Mouse (Mus musculus) ES-E14 (cell line): Measurements from ENCODE around the gene Abcc1. TPM values are rescaled to one million over a fixed set of nuclear protein-coding genes. Genes with fewer than 3 reads are reported as not detected.

Experiments
- DNase-seq: peaks from one replicate; pipeline ENCODE4 v3.0.0-alpha.2; 2013; ENCODE audit warnings: low read depth, low spot score
- H3K27ac ChIP-seq: 2 replicates; pipeline ENCODE4 v1.5.1; 2012; ENCODE audit warnings: low read depth, mild to moderate bottlenecking, low read length, moderate library complexity, mixed read lengths; ENCODE audit not compliant: poor library complexity, insufficient read depth, severe bottlenecking
- H3K36me3 ChIP-seq: 2 replicates; pipeline ENCODE4 v1.6.1; 2012; ENCODE audit warnings: mild to moderate bottlenecking, low read length, moderate library complexity, mixed read lengths; ENCODE audit not compliant: control insufficient read depth, poor library complexity, insufficient read depth, severe bottlenecking
- H3K4me1 ChIP-seq, 2 experiments: fragments of 150-350 bp in 1 of 2; sonication (generic) in 1 of 2; 2 replicates each; pipeline ENCODE4 v1.6.1; 2012; ENCODE audit warnings: low read length in 2 of 2, mild to moderate bottlenecking in 1 of 2, mixed read lengths in 1 of 2; ENCODE audit not compliant: control insufficient read depth in 2 of 2, insufficient read depth in 2 of 2, poor library complexity in 1 of 2
- H3K4me3 ChIP-seq, 2 experiments: fragments of 150-350 bp in 1 of 2; sonication (generic) in 1 of 2; 2 replicates each; pipeline ENCODE4 v1.5.1; 2012; ENCODE audit warnings: low read length in 2 of 2, low read depth in 1 of 2, mild to moderate bottlenecking in 1 of 2, mixed read lengths in 1 of 2; ENCODE audit not compliant: insufficient read depth in 1 of 2, poor library complexity in 1 of 2, severe bottlenecking in 1 of 2
- H3K9ac ChIP-seq: 2 replicates; pipeline ENCODE4 v1.6.1; 2012; ENCODE audit warnings: low read depth, mild to moderate bottlenecking, low read length, mixed read lengths; ENCODE audit not compliant: poor library complexity, insufficient read depth, severe bottlenecking
- H3K9me3 ChIP-seq: fragments of 150-350 bp; sonication (generic); 2 replicates; pipeline ENCODE4 v1.6.1; 2012; ENCODE audit warnings: low read depth, mild to moderate bottlenecking, low read length; ENCODE audit not compliant: control insufficient read depth, insufficient read depth
- CHD2 ChIP-seq: IDR thresholded peaks from 2 replicates; pipeline ENCODE4 v1.6.1; 2014; ENCODE audit warnings: mild to moderate bottlenecking, low read depth, low read length, inconsistent platforms
- HCFC1 ChIP-seq: IDR thresholded peaks from 2 replicates; pipeline ENCODE4 v1.6.1; 2012; ENCODE audit warnings: low read length, inconsistent platforms, borderline replicate concordance; ENCODE audit not compliant: insufficient read depth
- MAFK ChIP-seq: IDR thresholded peaks from 2 replicates; pipeline ENCODE4 v1.6.1; 2014; ENCODE audit warnings: mild to moderate bottlenecking, low read depth, low read length, inconsistent platforms; ENCODE audit not compliant: insufficient read depth
- ZC3H11A ChIP-seq: IDR thresholded peaks from 2 replicates; pipeline ENCODE4 v1.6.1; 2012; ENCODE audit warnings: low read depth, mild to moderate bottlenecking, inconsistent platforms, low read length, borderline replicate concordance
- ZNF384 ChIP-seq: IDR thresholded peaks from 2 replicates; pipeline ENCODE4 v1.6.1; 2012; ENCODE audit warnings: low read depth, low read length, inconsistent platforms
- in situ Hi-C, 2 experiments: fragments of 600-800 bp; cut with MboI; formaldehyde crosslinking; loops; one replicate each; pipeline ENCODE4 v1.15.1; 2025; ENCODE audit warnings: low sequenced_read_pairs in 2 of 2, inconsistent platforms in 1 of 2; ENCODE audit not compliant: unreplicated experiment in 2 of 2
- total RNA-seq: library from RNA; depleted of rRNA; stranded (reverse); fragments of 300-350 nt; gene quantifications from 2 replicates; pipeline ENCODE4 v1.2.3, GENCODE M21; 2012

The Abcc1 gene
- total RNA-seq, 1 experiment: 46.7 TPM

- Histone ChIP-seq H3K9ac (no peak overlapping the region), H3K36me3 (peaks cover 19% of the 10 kb centered on the region)
- in situ Hi-C loops: no loop called here
These were observed 51.2 kb downstream of the Abcc1 start for GRCm38 (mm10) chr16:14412551-14412950.

GRCm38 (mm10) chr16:14415206-14415605, 53.8 kb downstream of the Abcc1 start:
- no peak for DNase-seq
- no peak overlapping the region for H3K9ac ChIP-seq
- in situ Hi-C loops: no loop called here

More at GRCm38 (mm10) chr16:14412551-14412950, 51.2 kb downstream of the Abcc1 start:
- H3K4me3 ChIP-seq: no peak overlapping the region
- TF ChIP-seq ZNF384 (no peak), ZC3H11A (no peak), MAFK (no peak), CHD2 (no peak), HCFC1 (no peak)
- no peaks in the 10 kb centered on the region for H3K9me3 ChIP-seq
- no peak overlapping the region for H3K27ac ChIP-seq
- DNase-seq: no peak
- H3K4me1 ChIP-seq: no peaks in the 10 kb centered on the region; a peak in 1 of 4 replicates

DNA sequence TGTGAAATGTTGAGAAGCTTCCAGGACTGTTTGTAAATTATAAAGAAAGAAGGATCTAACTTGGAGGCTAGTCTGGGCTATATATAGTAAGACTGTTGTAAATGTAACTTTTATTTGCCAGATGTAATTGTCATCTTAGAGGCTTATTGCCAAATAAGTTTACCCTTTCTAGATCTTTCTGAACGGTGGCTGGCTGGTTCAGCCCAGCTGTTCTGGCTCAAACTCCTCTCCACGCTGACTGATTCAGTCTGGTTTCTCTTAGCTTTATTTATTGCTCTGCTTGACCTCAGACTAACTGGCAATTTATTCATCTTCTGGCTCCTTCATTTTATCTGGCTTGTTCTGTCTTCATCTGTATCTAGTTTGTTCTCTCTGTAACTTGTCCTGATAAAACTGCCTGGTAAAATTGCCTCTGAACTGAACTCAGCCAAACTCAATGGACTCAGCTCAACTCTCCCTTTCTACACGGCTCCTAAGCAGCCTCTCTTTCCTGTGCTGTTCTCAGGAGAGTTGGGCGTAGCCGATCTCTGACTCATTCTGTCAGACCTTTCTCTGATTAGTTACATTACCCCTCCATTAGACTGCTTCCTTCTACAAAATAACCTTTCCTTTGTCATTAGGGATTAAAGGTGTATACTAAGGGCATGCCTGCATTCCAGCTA, 55.7 kb downstream of the Abcc1 start:
- DNase-seq: no peak
- no peak overlapping the region for H3K4me3 ChIP-seq
- in situ Hi-C loops: no loop called here
- no peaks in the 10 kb centered on the region; a peak in 1 of 4 replicates for H3K4me1 ChIP-seq
- no peaks in the 10 kb centered on the region for H3K9me3 ChIP-seq
- no peak overlapping the region for H3K27ac ChIP-seq
- TF ChIP-seq MAFK: no peak
- TF ChIP-seq HCFC1: no peak
- no peak for TF ChIP-seq CHD2
- TF ChIP-seq ZNF384: no peak
- TF ChIP-seq ZC3H11A: no peak
- H3K9ac ChIP-seq: no peak overlapping the region
- H3K36me3 ChIP-seq: peaks cover 11% of the 10 kb centered on the region; the same call in 1 of the 2 replicates

More at GRCm38 (mm10) chr16:14415206-14415605, 53.8 kb downstream of the Abcc1 start:
- Histone ChIP-seq H3K27ac (no peak overlapping the region), H3K4me3 (no peak overlapping the region), H3K36me3 (peaks cover 19% of the 10 kb centered on the region), H3K9me3 (no peaks in the 10 kb centered on the region), H3K4me1 (no peaks in the 10 kb centered on the region; a peak in 1 of 4 replicates)
- TF ChIP-seq HCFC1 (no peak), MAFK (no peak), CHD2 (no peak), ZC3H11A (no peak), ZNF384 (no peak)

- no peak overlapping the region for H3K9ac ChIP-seq
- no peak overlapping the region for H3K4me3 ChIP-seq
- H3K36me3 ChIP-seq: peaks cover 5% of the 10 kb centered on the region; the same call in 1 of the 2 replicates
- no peak for DNase-seq
- in situ Hi-C loops: no loop called here
- H3K4me1 ChIP-seq: no peaks in the 10 kb centered on the region
- H3K27ac ChIP-seq: no peak overlapping the region
- TF ChIP-seq ZNF384 (no peak), ZC3H11A (no peak), CHD2 (no peak), HCFC1 (no peak), MAFK (no peak)
- H3K9me3 ChIP-seq: no peaks in the 10 kb centered on the region
These were observed 59.3 kb downstream of the Abcc1 start for GRCm38 (mm10) chr16:14420496-14421132.

- no peak for DNase-seq
- H3K27ac ChIP-seq: no peak overlapping the region
These were observed 60.7 kb downstream of the Abcc1 start for GRCm38 (mm10) chr16:14422081-14422480.

More at GRCm38 (mm10) chr16:14422081-14422480, 60.7 kb downstream of the Abcc1 start:
- Histone ChIP-seq H3K9me3 (no peaks in the 10 kb centered on the region), H3K4me1 (no peaks in the 10 kb centered on the region), H3K9ac (no peak overlapping the region), H3K4me3 (no peak overlapping the region), H3K36me3 (peaks cover 4% of the 10 kb centered on the region; the same call in 1 of the 2 replicates)
- TF ChIP-seq ZNF384 (no peak), HCFC1 (no peak), MAFK (no peak), ZC3H11A (no peak), CHD2 (no peak)
- in situ Hi-C loops: no loop called here
